Mouse (Mus musculus) hindbrain, embryonic 11.5 days (tissue): ENCODE data around the gene Zbtb17. TPM values are rescaled to one million over a fixed set of nuclear protein-coding genes. Genes with fewer than 3 reads are reported as not detected.

Experiments
- ATAC-seq: fragments of 200-750 bp; cut with Nextera tagmentation; 2 replicates; pipeline ENCODE4 v1.8.0; 2017; ENCODE audit warnings: mild to moderate bottlenecking, moderate TSS enrichment, moderate library complexity; ENCODE audit not compliant: low FRiP score
- DNase-seq: peaks from one replicate; pipeline ENCODE4 v3.0.0-alpha.2; 2015; ENCODE audit warnings: low spot score
- H3K27ac ChIP-seq: fragments of 300-500 bp; sonication (generic); 2 replicates; pipeline ENCODE4 v1.5.1; 2014; ENCODE audit warnings: mild to moderate bottlenecking, low read depth, low read length
- H3K27me3 ChIP-seq: fragments of 300-500 bp; sonication (generic); 2 replicates; pipeline ENCODE4 v1.6.1; 2014; ENCODE audit warnings: mild to moderate bottlenecking, low read length, moderate library complexity, mixed read lengths; ENCODE audit not compliant: control insufficient read depth, insufficient read depth
- H3K36me3 ChIP-seq: fragments of 300-500 bp; sonication (generic); 2 replicates; pipeline ENCODE4 v1.6.1; 2014; ENCODE audit warnings: mild to moderate bottlenecking, low read length, moderate library complexity, mixed read lengths; ENCODE audit not compliant: control insufficient read depth, insufficient read depth
- H3K4me1 ChIP-seq: fragments of 300-500 bp; sonication (generic); replicated peaks from 2 replicates; pipeline ENCODE4 v1.6.1; 2014; ENCODE audit warnings: low read length, mixed read lengths; ENCODE audit not compliant: control insufficient read depth, insufficient read depth
- H3K4me2 ChIP-seq: fragments of 300-500 bp; sonication (generic); replicated peaks from 2 replicates; pipeline ENCODE4 v1.6.1; 2014; ENCODE audit warnings: mild to moderate bottlenecking, low read depth, low read length
- H3K4me3 ChIP-seq: fragments of 300-500 bp; sonication (generic); 2 replicates; pipeline ENCODE4 v1.5.1; 2014; ENCODE audit warnings: low read depth, low read length
- H3K9ac ChIP-seq: fragments of 300-500 bp; sonication (generic); 2 replicates; pipeline ENCODE4 v1.6.1; 2014; ENCODE audit warnings: low read depth, low read length
- H3K9me3 ChIP-seq: fragments of 300-500 bp; sonication (generic); 2 replicates; pipeline ENCODE4 v1.6.1; 2016; ENCODE audit warnings: low read length; ENCODE audit not compliant: control insufficient read depth
- WGBS: fragments of 180-500 bp; shearing (Covaris S2); extraction: QIAGEN DNeasy Blood & Tissue Kit; methylation state at CpG from one replicate; pipeline ENCODE4 v1.1.7; 2014; 5-methylcytosine and 5-hydroxymethylcytosine counted together
- polyA plus RNA-seq: library from polyadenylated mRNA; unstranded; fragments of >200 nt; fragmentation: Nextera tagmentation; extraction: Ambion mirVana; gene quantifications from 2 replicates; pipeline ENCODE4 v1.2.1, GENCODE M21; 2014

Zbtb17 gene
- 38.9 and 40.4 TPM in 2 replicates for polyA plus RNA-seq

- H3K4me2 ChIP-seq = peak within 1 kb of the TSS; percentile 60
- H3K36me3 ChIP-seq = peaks cover 4% of the 10 kb centered on the region; the same call in 1 of the 2 replicates
- ATAC-seq (peak; percentile 94), DNase-seq (peak; percentile 95)
- no peaks in the 10 kb centered on the region for H3K9me3 ChIP-seq
- H3K27me3 ChIP-seq = no peaks in the 10 kb centered on the region
- H3K9ac ChIP-seq = peak within 1 kb of the TSS; percentile 85
- H3K4me3 ChIP-seq = peak within 1 kb of the TSS; percentile 78
- H3K27ac ChIP-seq = peak within 1 kb of the TSS; percentile 65
- H3K4me1 ChIP-seq = peaks cover 4% of the 10 kb centered on the region
- under 1% methylated on average over 52 of the region's 102 CpGs for WGBS
These were observed at the start of gene Zbtb17 for GRCm38 (mm10) chr4:141444451-141445327. Gene Zbtb17 (plus strand): TSS chr4:141444654.

GRCm38 (mm10) chr4:141394751-141395150 lies 49.7 kb upstream of the Zbtb17 start:
- Histone ChIP-seq H3K36me3 (no peaks in the 10 kb centered on the region), H3K4me1 (no peaks in the 10 kb centered on the region), H3K9me3 (no peaks in the 10 kb centered on the region), H3K4me3 (no peak overlapping the region), H3K4me2 (no peak overlapping the region), H3K9ac (no peak overlapping the region), H3K27me3 (no peaks in the 10 kb centered on the region), H3K27ac (no peak overlapping the region)
- WGBS = 18% methylated on average over 16 of the region's 16 CpGs
- ATAC-seq (no peak), DNase-seq (no peak)

GRCm38 (mm10) chr4:141397861-141398260 lies 46.6 kb upstream of the Zbtb17 start:
- WGBS = 77% methylated on average over 12 of the region's 12 CpGs
- Histone ChIP-seq H3K36me3 (no peaks in the 10 kb centered on the region), H3K4me1 (no peaks in the 10 kb centered on the region), H3K9me3 (no peaks in the 10 kb centered on the region), H3K4me2 (no peak overlapping the region), H3K27me3 (no peaks in the 10 kb centered on the region), H3K27ac (no peak overlapping the region), H3K9ac (no peak overlapping the region), H3K4me3 (no peak overlapping the region)
- DNase-seq (no peak), ATAC-seq (no peak)

- Histone ChIP-seq H3K4me3 (no peak within 1 kb of the TSS), H3K36me3 (no peaks in the 10 kb centered on the region), H3K4me2 (no peak within 1 kb of the TSS), H3K4me1 (no peaks in the 10 kb centered on the region), H3K9ac (no peak within 1 kb of the TSS), H3K9me3 (no peaks in the 10 kb centered on the region), H3K27me3 (no peaks in the 10 kb centered on the region), H3K27ac (no peak within 1 kb of the TSS)
- WGBS = 68% methylated on average over 12 of the region's 12 CpGs
- no peak for DNase-seq
- no peak for ATAC-seq
These were observed 45.9 kb upstream of the Zbtb17 start, which contains the start of gene Clcnka for GRCm38 (mm10) chr4:141398545-141398944. Gene Clcnka (minus strand): TSS chr4:141398724.

- no peak overlapping the region for H3K27ac ChIP-seq
- H3K4me3 ChIP-seq = no peak overlapping the region
- WGBS = 89% methylated on average over 15 of the region's 15 CpGs
- no peaks in the 10 kb centered on the region for H3K9me3 ChIP-seq
- H3K36me3 ChIP-seq = no peaks in the 10 kb centered on the region
- no peaks in the 10 kb centered on the region for H3K27me3 ChIP-seq
- H3K4me1 ChIP-seq = no peaks in the 10 kb centered on the region
- no peak overlapping the region for H3K9ac ChIP-seq
- H3K4me2 ChIP-seq = no peak overlapping the region
- no peak for DNase-seq
- ATAC-seq = no peak
These were observed 44.3 kb upstream of the Zbtb17 start for GRCm38 (mm10) chr4:141400171-141400570.

- H3K9ac ChIP-seq = 0 out of 2 replicates have a peak overlapping the region, but pooled peaks have one; percentile 31
- H3K4me2 ChIP-seq = no peak overlapping the region
- H3K27ac ChIP-seq = no peak overlapping the region
- no peak overlapping the region for H3K4me3 ChIP-seq
- ATAC-seq (peak; percentile 75), DNase-seq (peak; percentile 96)
- H3K27me3 ChIP-seq = no peaks in the 10 kb centered on the region
- H3K36me3 ChIP-seq = no peaks in the 10 kb centered on the region
- no peaks in the 10 kb centered on the region for H3K9me3 ChIP-seq
- 16% methylated on average over 15 of the region's 15 CpGs for WGBS
- no peaks in the 10 kb centered on the region for H3K4me1 ChIP-seq
These were observed 39.7 kb upstream of the Zbtb17 start for GRCm38 (mm10) chr4:141404518-141405313.

- no peak for DNase-seq
These were observed 39.2 kb upstream of the Zbtb17 start for GRCm38 (mm10) chr4:141405314-141405622.

GRCm38 (mm10) chr4:141406516-141407299 lies 37.7 kb upstream of the Zbtb17 start:
- WGBS = 47% methylated on average over 14 of the region's 14 CpGs

More at GRCm38 (mm10) chr4:141405314-141405622, 39.2 kb upstream of the Zbtb17 start:
- H3K9ac ChIP-seq = no peak overlapping the region
- no peaks in the 10 kb centered on the region for H3K36me3 ChIP-seq
- H3K9me3 ChIP-seq = no peaks in the 10 kb centered on the region
- WGBS = 82% methylated on average over 3 of the region's 3 CpGs
- H3K27ac ChIP-seq = no peak overlapping the region
- H3K27me3 ChIP-seq = 0 out of 2 replicates have a peak, but pooled peaks cover 1% of the 10 kb centered on the region
- H3K4me1 ChIP-seq = no peaks in the 10 kb centered on the region
- ATAC-seq = no peak
- H3K4me3 ChIP-seq = no peak overlapping the region
- no peak overlapping the region for H3K4me2 ChIP-seq

More at GRCm38 (mm10) chr4:141406516-141407299, 37.7 kb upstream of the Zbtb17 start:
- Histone ChIP-seq H3K27me3 (0 out of 2 replicates have a peak, but pooled peaks cover 2% of the 10 kb centered on the region), H3K36me3 (no peaks in the 10 kb centered on the region), H3K4me2 (no peak overlapping the region), H3K4me3 (no peak overlapping the region), H3K4me1 (no peaks in the 10 kb centered on the region), H3K9ac (no peak overlapping the region), H3K9me3 (no peaks in the 10 kb centered on the region), H3K27ac (no peak overlapping the region)
- DNase-seq (peak; percentile 38), ATAC-seq (no peak)
